Mouse (Mus musculus): ENCODE measurements around the gene Adgra1. TPM values are rescaled to one million over a fixed set of nuclear protein-coding genes. Genes with fewer than 3 reads are reported as not detected.

Gene Adgra1
- polyA plus RNA-seq, 1 experiment from 2014 or later: not detected

DNA sequence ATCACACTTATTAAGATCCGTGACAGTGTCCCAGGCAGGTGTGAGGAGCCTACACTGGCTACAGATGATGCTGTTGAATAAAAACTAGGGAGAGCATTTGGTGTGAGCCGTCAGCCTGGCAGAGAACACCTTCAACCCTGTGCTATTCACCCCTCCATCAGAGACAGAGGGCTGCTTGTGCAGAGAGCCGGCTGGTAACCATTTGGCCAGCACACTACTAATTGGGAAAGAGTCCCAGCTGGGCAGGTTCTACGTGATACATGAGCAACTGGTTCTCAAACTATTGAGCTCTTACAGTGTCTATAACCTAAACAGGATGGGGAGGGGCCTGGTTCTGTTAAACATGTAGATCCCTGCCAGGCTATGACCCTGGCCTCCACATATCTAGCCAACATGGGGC is 84.3 kb downstream of the Adgra1 start:
- DNase-seq (ENCODE audit: low spot score) (no peak), ATAC-seq (ENCODE audit: insufficient number of reproducible peaks, low FRiP score, low TSS enrichment, low read depth) (no peak)
- peaks cover 18% of the 10 kb centered on the region for H3K27me3 ChIP-seq (ENCODE audit: control insufficient read depth, insufficient read depth, low read length)
- no peaks in the 10 kb centered on the region for H3K4me1 ChIP-seq (ENCODE audit: control insufficient read depth, insufficient read depth, low read length)
- H3K9ac ChIP-seq (ENCODE audit: low read length): no peak overlapping the region
- H3K27ac ChIP-seq (replicated peaks; ENCODE audit: low read depth, low read length): no peak overlapping the region
- WGBS: 56% methylated on average over 4 of the region's 4 CpGs
- H3K9me3 ChIP-seq (ENCODE audit: control insufficient read depth, low read length): no peaks in the 10 kb centered on the region
- no peak overlapping the region for H3K4me2 ChIP-seq (ENCODE audit: low read depth, severe bottlenecking)
- no peaks in the 10 kb centered on the region for H3K36me3 ChIP-seq (ENCODE audit: control insufficient read depth, insufficient read depth, low read length)
- no peak overlapping the region for H3K4me3 ChIP-seq (ENCODE audit: low read depth, low read length)

Other genes with a start within 250 kb of the Adgra1 start
- gene Cfap46, start 150.4 kb upstream of the Adgra1 start, polyA plus RNA-seq (2014; fragmentation: Nextera tagmentation; extraction: Ambion mirVana): 0.18 and 0.25 TPM in 2 replicates
- gene Kndc1, start 60.5 kb downstream of the Adgra1 start, polyA plus RNA-seq (2014; fragmentation: Nextera tagmentation; extraction: Ambion mirVana): 0.06 TPM in 1 of 2 replicates, not detected in the other
- gene Utf1, start 109.6 kb downstream of the Adgra1 start, polyA plus RNA-seq (2014; fragmentation: Nextera tagmentation; extraction: Ambion mirVana): 0.35 TPM in 1 of 2 replicates, not detected in the other
- 0.27 and 0.31 TPM in 2 replicates for gene 6430531B16Rik, start 144.6 kb downstream of the Adgra1 start, polyA plus RNA-seq (2014; fragmentation: Nextera tagmentation; extraction: Ambion mirVana)
- gene Adam8, start 158.4 kb downstream of the Adgra1 start, polyA plus RNA-seq (2014; fragmentation: Nextera tagmentation; extraction: Ambion mirVana): 1.9 and 2.1 TPM in 2 replicates
- gene Zfp511, start 202.2 kb downstream of the Adgra1 start, polyA plus RNA-seq (2014; fragmentation: Nextera tagmentation; extraction: Ambion mirVana): 42.1 and 45.0 TPM in 2 replicates
- gene Tubgcp2, start 202.5 kb downstream of the Adgra1 start, polyA plus RNA-seq (2014; fragmentation: Nextera tagmentation; extraction: Ambion mirVana): 75.8 and 82.1 TPM in 2 replicates
- 0.14 TPM in 1 of 2 replicates, not detected in the other for gene Msx3, start 214.9 kb downstream of the Adgra1 start, polyA plus RNA-seq (2014; fragmentation: Nextera tagmentation; extraction: Ambion mirVana)
- gene Caly, start 248.4 kb downstream of the Adgra1 start, polyA plus RNA-seq (2014; fragmentation: Nextera tagmentation; extraction: Ambion mirVana): 1.6 and 2.0 TPM in 2 replicates

Measured in limb, embryonic 11.5 days (tissue).